Mouse (Mus musculus) c-Kit-positive CD71-positive TER-119-negative erythroid progenitor cells, embryonic 14.5 days (primary cell): ENCODE measurements around the gene Krba1.
A peak's percentile ranks its signal among the peaks of the same experiment; 100 is the strongest.

Experiments used
- DNase-seq: peaks from one replicate; pipeline ENCODE4 v3.0.0-alpha.2; 2013; ENCODE audit warnings: low read depth

Krba1 gene

GRCm38 (mm10) chr6:48395105-48396007 is at the start of gene Krba1:
Gene Krba1, plus strand, starts transcription at chr6:48395586.
- peak; percentile 51 for DNase-seq

DNA sequence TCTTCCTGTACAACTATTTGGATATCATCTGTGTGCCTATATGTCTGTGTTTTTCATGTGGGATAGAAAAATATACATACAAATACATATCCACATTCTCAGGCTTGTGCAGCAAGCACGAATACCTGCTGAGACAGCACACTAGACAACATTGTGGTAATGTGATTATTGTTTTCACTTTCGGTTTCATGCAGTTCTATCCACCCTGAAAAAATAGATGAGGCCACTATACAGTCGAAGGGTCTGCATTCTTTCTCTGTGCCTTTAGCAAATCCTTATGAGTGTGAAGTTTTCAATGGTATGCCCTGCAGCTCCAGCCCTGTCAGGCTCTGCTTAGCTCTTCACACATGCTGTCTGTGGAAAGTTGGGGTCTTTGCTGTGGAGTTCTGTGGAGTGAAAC is 36.5 kb upstream of the Krba1 start:
- DNase-seq = no peak

DNA sequence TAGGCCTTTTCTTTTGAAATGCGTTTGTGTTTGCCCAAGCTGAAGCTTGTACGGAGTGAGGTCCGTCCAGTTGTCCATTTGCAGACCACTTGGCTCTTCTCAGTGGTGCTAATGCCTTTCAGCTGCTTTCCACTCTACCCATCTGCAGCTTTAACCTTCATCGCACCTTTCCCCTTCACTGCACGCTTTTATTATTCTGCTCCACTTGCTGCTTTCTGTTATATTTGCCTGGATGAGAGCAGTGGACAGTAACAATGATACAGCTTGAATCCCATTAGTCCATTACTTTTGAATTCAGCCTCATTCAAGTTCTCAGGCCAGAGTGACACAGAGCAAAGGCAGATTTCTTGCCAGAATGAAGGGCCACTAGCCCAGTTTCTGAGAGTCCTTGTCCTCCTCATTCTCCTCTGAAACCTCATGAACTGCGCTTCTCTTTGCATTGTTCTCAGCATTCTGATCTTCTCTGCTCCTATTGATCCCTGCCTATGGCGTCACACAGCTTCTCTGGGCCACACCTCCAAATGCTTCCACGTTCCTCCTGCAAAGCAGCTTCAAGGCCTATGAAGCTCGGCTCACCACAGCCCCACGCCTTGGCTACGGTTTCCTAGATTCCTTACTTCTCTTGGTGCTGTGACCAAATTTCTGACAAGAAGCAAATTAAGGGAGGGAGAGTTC is 28.9 kb upstream of the Krba1 start:
- DNase-seq = no peak

DNA sequence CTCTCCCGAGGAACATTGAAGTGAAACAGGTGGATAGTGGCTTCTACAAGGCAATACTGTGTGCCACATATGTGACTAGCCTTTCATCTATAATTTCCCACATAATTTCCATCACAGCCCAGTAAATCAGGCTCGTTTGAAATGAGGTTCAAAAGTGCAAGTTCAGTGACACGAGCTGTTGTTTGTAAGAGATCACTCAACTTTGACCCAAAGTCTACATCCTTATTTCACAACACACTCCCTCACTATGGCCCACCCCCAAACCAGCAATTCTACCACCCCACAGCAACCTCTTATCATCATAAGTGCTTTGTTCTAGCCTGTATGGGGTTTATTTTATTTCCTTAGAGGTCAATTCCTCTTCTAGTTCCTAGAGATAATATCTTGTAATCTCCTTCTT is 7.2 kb upstream of the Krba1 start:
- DNase-seq = no peak

- DNase-seq = no peak
These were observed 1.6 kb upstream of the Krba1 start for GRCm38 (mm10) chr6:48393811-48394210.

DNA sequence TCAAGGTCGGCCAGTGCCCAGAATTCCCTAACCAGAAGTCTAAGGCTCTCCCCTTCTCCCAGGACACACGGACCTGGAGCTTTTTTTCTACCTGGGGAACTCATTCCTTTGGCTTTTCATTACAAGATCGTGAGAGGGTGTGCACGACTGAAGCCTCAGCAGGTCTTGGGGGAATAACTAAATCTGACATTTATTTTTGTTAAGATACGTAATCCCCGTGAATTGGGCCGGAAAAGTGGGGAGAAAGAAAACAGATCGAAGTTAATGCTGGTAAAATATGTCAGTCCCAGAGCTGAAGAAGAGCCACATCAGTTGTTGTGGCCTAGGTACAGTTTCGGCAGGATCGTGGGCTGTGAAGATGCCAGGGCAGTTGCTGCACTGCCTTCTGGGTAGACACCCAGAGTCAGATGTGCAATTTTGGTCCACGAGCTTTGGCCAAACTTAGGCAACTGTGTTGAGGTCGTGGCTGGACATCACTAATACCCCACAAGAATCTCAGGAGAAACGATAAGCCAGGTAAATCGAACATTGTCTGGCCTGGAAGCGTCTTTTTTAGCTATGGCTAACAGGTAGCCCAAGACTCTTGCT is 716 bp downstream of the Krba1 start:
- no peak for DNase-seq

GRCm38 (mm10) chr6:48396686-48397085 is 1.3 kb downstream of the Krba1 start:
- DNase-seq = no peak

GRCm38 (mm10) chr6:48397336-48397735 is 1.9 kb downstream of the Krba1 start:
- DNase-seq = peak; percentile 34

- DNase-seq = no peak
These were observed 4.5 kb downstream of the Krba1 start for GRCm38 (mm10) chr6:48399906-48400305.

DNA sequence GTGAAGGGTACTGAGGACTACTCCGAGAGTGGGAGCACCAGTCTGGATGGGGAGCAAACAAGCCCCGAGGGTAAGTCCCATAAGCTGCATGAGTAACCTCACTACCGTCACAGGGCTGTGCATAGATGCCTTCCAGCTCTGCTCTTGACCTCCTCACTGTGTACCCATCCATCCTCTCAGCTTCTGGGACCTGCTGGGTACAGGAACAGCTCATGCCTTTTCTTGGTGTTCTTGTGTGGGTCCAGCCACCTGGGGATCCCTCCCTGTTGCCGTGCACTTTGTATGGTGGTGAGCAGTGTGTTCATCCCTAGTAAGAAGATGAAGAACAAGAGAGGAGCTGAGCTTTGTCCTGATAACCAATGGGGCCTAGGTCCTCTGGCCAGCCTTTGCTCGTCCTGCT is 8.7 kb downstream of the Krba1 start:
- DNase-seq = no peak

DNA sequence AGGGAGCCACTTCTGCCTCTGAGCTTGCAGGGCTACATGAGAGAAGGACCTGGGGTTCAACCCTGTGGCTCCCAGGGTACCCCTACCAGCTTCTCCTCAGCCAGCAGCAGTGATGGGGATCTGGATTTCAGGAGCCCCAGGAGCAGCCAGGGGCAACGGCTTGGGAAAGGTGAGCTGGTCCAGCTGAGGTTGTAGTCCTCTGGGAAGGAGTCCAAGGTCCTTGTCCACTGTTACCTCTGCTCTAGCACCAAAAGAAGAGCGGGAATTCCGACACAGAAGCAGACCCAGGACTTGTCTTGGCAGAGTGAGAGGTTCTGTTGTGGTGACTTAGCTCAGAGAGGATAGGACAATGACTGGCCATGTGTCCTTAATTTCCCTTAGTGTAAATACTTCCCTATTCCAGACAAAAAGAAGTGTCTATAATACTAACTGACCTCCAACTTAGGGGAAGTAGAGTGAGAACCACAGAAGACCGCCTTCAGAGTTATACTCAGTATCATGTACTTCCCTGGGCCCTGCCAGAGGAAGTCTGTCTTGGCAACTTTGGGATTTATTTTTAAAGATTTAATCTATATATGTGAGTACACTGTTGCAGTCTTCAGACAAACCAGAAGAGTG is 14.4 kb downstream of the Krba1 start:
- DNase-seq = no peak

DNA sequence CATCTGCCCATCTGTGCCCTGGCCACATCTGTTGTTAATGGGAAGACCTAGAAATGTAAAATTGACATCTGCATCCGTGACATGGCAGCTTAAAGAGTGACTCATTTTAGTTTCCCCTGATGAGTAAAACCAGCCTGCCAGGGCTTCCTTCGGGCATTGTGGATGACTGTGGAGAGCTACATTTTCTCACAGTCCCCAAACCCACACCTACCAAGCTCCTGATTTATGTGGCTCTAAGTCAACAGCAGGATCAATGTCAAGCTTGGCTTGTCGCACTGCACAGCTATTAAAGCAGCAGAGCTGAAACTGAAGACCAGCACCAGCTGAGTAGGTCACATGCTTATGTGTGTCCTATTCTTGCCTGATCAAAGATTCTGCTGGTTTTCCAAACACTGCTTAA is 15.2 kb downstream of the Krba1 start:
- DNase-seq = no peak

DNA sequence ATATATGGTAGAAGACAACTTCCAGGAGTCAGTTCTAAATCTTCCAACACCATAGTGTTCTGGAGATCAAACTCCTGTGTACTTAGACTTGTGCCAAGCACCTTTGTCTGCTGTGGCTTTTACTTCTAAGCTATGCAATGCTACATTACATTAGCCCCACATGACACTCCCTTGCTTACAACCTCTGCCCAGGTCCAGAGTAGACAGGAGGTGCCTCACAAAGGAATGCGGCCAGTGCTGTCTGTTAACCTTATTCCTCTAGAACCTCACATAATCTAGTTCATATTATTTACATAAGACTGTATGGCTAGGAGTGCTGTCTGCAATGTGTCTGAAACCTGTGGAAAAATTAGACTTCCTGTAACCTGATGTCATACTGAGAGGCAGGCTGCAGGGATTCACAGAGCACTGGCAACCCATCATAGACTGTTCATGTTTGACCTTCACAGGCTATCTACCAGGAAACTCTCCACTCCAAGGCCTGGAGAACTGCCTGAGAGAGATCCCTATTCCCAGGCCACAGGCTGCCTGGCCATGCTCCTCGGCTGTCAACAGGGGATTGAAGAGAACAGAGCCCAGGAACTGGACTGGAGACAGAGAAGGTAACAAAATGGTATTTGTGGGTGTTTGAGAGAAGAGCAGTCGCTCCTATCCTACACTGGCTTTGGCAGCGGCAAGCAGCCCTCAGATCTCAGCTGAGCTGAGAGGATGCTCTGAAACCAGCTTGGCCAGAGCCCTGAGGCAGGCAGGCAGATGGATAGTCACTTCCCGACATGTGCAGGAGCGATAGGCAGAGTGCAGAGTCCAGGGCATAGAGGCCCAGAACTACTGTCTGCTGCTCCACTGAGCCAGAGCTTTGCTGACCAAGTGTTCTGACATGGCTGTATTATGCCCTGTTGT is 16.1 kb downstream of the Krba1 start:
- DNase-seq = no peak

- no peak for DNase-seq
These were observed 16.8 kb downstream of the Krba1 start for GRCm38 (mm10) chr6:48412147-48412546.

- no peak for DNase-seq
These were observed 17.3 kb downstream of the Krba1 start for GRCm38 (mm10) chr6:48412662-48413061.

DNA sequence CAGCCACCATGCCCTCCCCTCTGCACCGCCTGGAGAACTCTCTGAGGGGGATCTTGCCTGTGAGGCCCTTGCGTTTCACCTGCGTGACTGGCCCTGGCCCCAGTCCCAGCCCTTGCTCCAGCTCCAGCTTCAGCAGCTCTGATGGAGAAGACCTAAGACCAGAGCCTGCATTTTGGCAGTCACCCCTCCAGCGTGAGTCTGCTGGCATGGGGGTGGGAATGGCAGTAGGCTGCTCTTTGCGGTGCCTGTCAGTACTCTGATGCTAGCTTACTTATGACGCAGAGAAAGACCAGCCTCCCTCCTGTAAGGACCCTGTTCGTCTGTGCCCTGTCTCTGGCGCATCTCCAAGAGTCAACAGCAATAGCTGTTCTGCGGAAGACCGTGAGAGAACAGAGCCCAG is 17.7 kb downstream of the Krba1 start:
- DNase-seq = no peak

GRCm38 (mm10) chr6:48414886-48415285 is 19.5 kb downstream of the Krba1 start:
- no peak for DNase-seq

DNA sequence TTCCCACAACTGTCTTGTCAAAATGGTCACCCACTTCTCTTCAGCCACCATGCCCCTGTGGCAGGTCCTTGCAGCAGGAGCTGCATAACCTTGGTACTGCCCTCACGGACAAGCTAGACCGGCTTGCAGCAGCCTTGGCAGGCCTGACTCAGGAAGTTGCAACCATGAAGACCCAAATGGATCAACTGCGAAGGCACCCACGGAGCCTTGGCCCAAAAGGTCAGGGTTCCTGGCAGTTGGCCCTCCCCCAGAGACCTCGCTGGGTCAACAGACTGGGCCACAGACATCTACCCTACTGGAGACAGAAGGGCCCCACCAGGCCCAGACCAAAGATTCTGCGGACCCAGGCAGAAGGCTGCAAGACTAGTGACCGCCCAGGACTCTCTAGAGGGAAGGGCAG is 20.2 kb downstream of the Krba1 start:
- DNase-seq = no peak

GRCm38 (mm10) chr6:48416486-48416885 is 21.1 kb downstream of the Krba1 start:
- no peak for DNase-seq

DNA sequence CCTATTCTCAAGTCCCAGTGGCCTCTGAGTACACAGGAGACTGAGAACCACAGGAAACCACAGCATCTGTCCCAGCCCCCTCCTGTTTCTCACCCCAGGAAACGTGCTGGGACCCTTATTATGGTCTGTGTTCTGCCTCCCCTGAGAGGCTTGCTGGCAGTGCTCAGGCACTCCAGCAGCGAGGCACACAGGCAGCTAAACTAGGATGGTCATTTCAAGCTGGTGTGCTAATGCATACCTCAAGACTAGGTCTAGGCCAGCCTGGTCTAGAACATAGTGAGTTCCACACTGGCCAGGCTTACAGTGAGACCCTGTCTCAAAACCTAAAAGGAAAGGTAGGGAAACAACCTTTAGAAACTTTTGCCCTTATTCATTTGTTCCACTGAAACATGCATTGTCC is 25.3 kb downstream of the Krba1 start:
- no peak for DNase-seq

DNA sequence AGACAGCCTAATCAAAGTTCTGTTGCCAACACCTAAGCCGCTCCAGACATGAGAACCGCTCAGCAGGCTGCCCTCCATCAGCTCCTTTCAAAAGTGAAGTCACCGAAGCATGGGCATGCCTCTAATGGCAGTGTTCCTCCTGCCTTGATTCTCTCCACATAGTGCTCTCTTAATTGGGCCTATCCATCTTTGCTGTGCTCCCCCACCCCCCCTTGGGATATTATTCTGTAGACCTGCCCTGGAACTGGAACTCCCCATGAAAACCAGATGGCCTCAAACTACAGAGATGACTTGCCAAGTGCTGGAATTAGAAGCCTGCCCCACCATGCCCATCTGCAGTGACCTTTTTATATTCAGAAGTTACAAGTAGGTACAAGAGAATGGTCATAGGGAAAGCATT is 27.9 kb downstream of the Krba1 start:
- no peak for DNase-seq

DNA sequence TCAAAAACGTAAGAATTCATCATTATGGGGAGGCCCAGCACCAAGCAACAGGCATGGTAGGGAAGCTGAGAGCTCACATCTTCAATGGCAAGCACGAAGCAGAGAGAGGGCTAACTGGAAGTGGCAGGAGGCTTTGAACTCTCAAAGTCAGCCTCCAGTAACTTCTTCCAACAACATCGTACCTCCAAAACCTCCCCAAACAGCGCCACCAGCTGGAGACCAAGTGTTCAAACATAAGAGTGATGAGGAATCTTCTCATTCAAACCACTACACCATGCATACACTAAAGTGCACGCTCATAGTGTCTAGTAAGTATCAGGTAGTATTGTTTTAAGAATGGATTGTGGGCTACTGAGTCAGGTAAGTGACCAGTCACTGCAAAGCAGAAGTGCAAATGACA is 28.7 kb downstream of the Krba1 start:
- no peak for DNase-seq
